8 mouse cellular contexts compared by ENCODE assay signal in the genomic region with DNA sequence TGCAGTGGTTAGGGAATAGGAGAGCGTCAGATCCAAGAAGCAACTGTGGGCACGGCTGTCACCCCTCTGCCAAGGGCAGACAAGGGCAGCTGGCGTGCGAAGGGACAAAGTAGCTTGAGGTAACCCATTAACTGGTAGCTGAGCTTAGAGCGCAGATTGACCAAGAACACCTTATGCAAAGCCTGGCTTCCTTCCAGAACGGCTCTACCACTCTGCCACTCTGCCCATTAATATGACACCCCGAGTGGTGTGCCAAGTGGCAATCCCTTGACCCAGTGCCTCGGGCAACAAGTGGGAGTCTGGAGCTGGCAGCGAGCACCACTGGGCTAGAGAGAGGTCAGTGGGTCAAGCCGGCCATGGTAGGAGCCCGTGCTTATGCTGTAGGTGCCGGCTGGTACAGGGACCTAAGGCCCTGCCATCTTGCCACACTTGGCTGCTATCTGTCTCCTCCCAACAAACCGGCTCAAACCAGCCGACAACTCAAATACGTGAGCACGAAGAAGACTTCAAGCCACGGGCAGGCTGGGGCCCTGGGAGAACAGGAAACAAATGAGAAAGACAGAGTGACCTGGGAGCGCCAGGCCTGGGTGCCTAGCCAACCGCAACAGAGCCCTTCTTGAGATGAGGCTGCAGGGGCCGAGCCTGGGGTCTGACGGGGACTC.
DNase-seq lines count a peak whose midpoint lies in the region; ATAC-seq and TF ChIP-seq lines count a peak whose summit lies in the region.

No protein-coding gene starts in this region.

- POLR2A ChIA-PET in Patski (lab: Charles Lee), result interaction anchor here (1.4 to 3.0 kb wide), 2 partner anchors 11 to 35 kb away, joined by 4 to 20 read pairs; no protein-coding TSS in a partner anchor

- no peak overlapping the region for H3K4me2 ChIP-seq in midbrain, postnatal 0 days (ENCODE audit: low read depth, low read length, poor library complexity, severe bottlenecking)

- peak; percentile 84 for ATAC-seq in Patski
- ATAC-seq in midbrain, postnatal 0 days (ENCODE audit: low FRiP score), result no peak
- no peak for ATAC-seq in granulocyte monocyte progenitor cell, adult 5-6 weeks (replicated peaks; ENCODE audit: poor library complexity, severe bottlenecking)

- WGBS in hindbrain, embryonic 10.5 days, result 54% methylated on average over 21 of the region's 21 CpGs
- 79% methylated on average over 21 of the region's 21 CpGs for whole genome bisulfite sequencing in limb, embryonic 10.5 days
- 55% methylated on average over 21 of the region's 21 CpGs for WGBS in midbrain, postnatal 0 days

- in situ Hi-C loops in Patski (cut with MboI; ENCODE audit: low pct_unique_long_range_greater_than_20kb), result no loop called here

- peak overlapping the region; percentile 92 for H3K27ac ChIP-seq in hindbrain, embryonic 10.5 days
- peak overlapping the region; percentile 89 for H3K27ac ChIP-seq in limb, embryonic 10.5 days
- 0 out of 2 replicates have a peak overlapping the region, but pooled peaks have one; percentile 51 for H3K27ac ChIP-seq in midbrain, postnatal 0 days (ENCODE audit: low read depth, low read length)

- peak overlapping the region; percentile 35 for H3K4me3 ChIP-seq in hindbrain, embryonic 10.5 days
- H3K4me3 ChIP-seq in limb, embryonic 10.5 days, result peak overlapping the region; percentile 16; the same call in 1 of the 2 replicates
- no peak overlapping the region for H3K4me3 ChIP-seq in midbrain, postnatal 0 days (ENCODE audit: low read depth, low read length)

- CTCF ChIA-PET in Patski (lab: Charles Lee), result interaction anchor here (0.9 to 4.9 kb wide), 3 partner anchors 12 to 36 kb away, joined by 3 to 21 read pairs (median 3); no protein-coding TSS in a partner anchor

- H3K9ac ChIP-seq in midbrain, postnatal 0 days (replicated peaks; ENCODE audit: low read length, poor library complexity, severe bottlenecking), result no peak overlapping the region

- H3K27me3 ChIP-seq in Patski, result no peaks in the 10 kb centered on the region
- no peaks in the 10 kb centered on the region for H3K27me3 ChIP-seq in hindbrain, embryonic 10.5 days (ENCODE audit: insufficient read depth, poor library complexity, severe bottlenecking)
- H3K27me3 ChIP-seq in limb, embryonic 10.5 days (ENCODE audit: low read depth, poor library complexity, severe bottlenecking), result no peaks in the 10 kb centered on the region
- H3K27me3 ChIP-seq in midbrain, postnatal 0 days (ENCODE audit: insufficient read depth, low read length), result no peaks in the 10 kb centered on the region

- H3K36me3 ChIP-seq in hindbrain, embryonic 10.5 days, result peaks cover 25% of the 10 kb centered on the region
- H3K36me3 ChIP-seq in limb, embryonic 10.5 days, result peaks cover 90% of the 10 kb centered on the region
- no peaks in the 10 kb centered on the region for H3K36me3 ChIP-seq in midbrain, postnatal 0 days (ENCODE audit: insufficient read depth, low read length)

- TF ChIP-seq CTCF in Patski (IDR thresholded peaks at IDR 0.05), result no peak
- TF ChIP-seq CTCF in midbrain, postnatal 0 days (IDR thresholded peaks at IDR 0.05), result no peak

- peak; percentile 89 for DNase-seq in Patski (ENCODE audit: low read depth, low spot score)
- peak; percentile 49 for DNase-seq in embryo, embryonic 10.5 days (ENCODE audit: low spot score)
- DNase-seq in hindbrain, embryonic 10.5 days (ENCODE audit: low spot score), result no peak
- no peak for DNase-seq in limb, embryonic 10.5 days (ENCODE audit: low spot score)
- DNase-seq in midbrain, postnatal 0 days (ENCODE audit: low spot score), result peak; percentile 49
- DNase-seq in B cell, adult 2 months, result no peak
- no peak for DNase-seq in testis, postnatal 10 days (ENCODE audit: low spot score)

- H3K4me1 ChIP-seq in hindbrain, embryonic 10.5 days (replicated peaks), result peaks cover 67% of the 10 kb centered on the region
- H3K4me1 ChIP-seq in limb, embryonic 10.5 days, result peaks cover 49% of the 10 kb centered on the region
- peaks cover 11% of the 10 kb centered on the region; the same call in 1 of the 2 replicates for H3K4me1 ChIP-seq in midbrain, postnatal 0 days (ENCODE audit: insufficient read depth, low read length)

- no peaks in the 10 kb centered on the region for H3K9me3 ChIP-seq in hindbrain, embryonic 10.5 days
- H3K9me3 ChIP-seq in limb, embryonic 10.5 days (replicated peaks), result no peaks in the 10 kb centered on the region
- no peaks in the 10 kb centered on the region for H3K9me3 ChIP-seq in midbrain, postnatal 0 days (ENCODE audit: low read length)

Comparison
In these comparisons a context has a peak if more than half of its experiments do, and no peak if none do; other contexts are left out.
1. DNase-seq: peak in Patski (single experiment), embryo, embryonic 10.5 days (single experiment) and midbrain, postnatal 0 days (single experiment); none in hindbrain, embryonic 10.5 days (single experiment), limb, embryonic 10.5 days (single experiment), B cell, adult 2 months (0 of 2) and testis, postnatal 10 days (single experiment).
2. Peak in every context shown above with its lines, with median percentiles within 50 percentile points of each other: H3K27ac ChIP-seq.